ENCODE assay signal across 24 mouse cellular contexts in the genomic region with DNA sequence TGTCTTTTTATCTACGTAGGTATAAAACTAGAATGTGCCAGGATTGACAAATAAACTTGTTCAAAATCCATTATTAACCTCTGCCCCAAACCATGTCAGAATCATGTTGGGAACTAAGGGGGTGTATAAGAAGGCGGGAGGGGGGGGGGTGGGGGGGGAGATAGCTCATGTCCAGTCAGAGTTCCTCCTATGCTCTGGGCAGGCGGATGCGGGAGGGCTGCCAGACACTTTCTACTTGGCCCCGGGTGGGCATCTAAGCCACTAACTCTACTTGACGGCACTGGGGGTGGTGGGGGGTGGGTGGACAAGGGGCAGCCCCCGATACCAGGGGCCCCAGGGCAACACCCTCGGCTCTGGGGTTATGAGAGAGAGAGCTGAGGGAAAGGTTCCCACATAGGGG. TPM values are rescaled to one million over a fixed set of nuclear protein-coding genes. Genes with fewer than 3 reads are reported as not detected.
A peak's percentile ranks its signal among the peaks of the same experiment; 100 is the strongest.
DNase-seq lines count a peak whose midpoint lies in the region; ATAC-seq lines count a peak whose summit lies in the region.
"Had no signal": no experiment of that assay in that cellular context is flagged by ENCODE, and none has a peak within 500 bp of the region (broad histone marks: within the 10 kb centered on the region; RNA-seq: fewer than 3 reads in every experiment).

No protein-coding gene starts in this region.

- H3K4me3 ChIP-seq in neural tube, embryonic 13.5 days, result no peak overlapping the region
- H3K4me3 ChIP-seq in neural tube, embryonic 15.5 days (replicated peaks), result no peak overlapping the region
- H3K4me3 ChIP-seq: embryonic facial prominence, embryonic 10.5 days; embryonic facial prominence, embryonic 12.5 days; forebrain, embryonic 13.5 days; forebrain, embryonic 15.5 days had no signal

- H3K4me1 ChIP-seq in neural tube, embryonic 13.5 days (replicated peaks), result no peaks in the 10 kb centered on the region
- no peaks in the 10 kb centered on the region for H3K4me1 ChIP-seq in neural tube, embryonic 15.5 days
- H3K4me1 ChIP-seq: embryonic facial prominence, embryonic 10.5 days; embryonic facial prominence, embryonic 12.5 days; forebrain, embryonic 13.5 days; forebrain, embryonic 15.5 days had no signal

- WGBS in neural tube, embryonic 13.5 days, result 80% methylated on average over 8 of the region's 8 CpGs
- WGBS in neural tube, embryonic 15.5 days, result 67% methylated on average over 8 of the region's 8 CpGs

- H3K36me3 ChIP-seq in neural tube, embryonic 13.5 days, result no peaks in the 10 kb centered on the region
- H3K36me3 ChIP-seq in neural tube, embryonic 15.5 days, result no peaks in the 10 kb centered on the region
- H3K36me3 ChIP-seq: embryonic facial prominence, embryonic 10.5 days; embryonic facial prominence, embryonic 12.5 days; forebrain, embryonic 15.5 days had no signal

- no peaks in the 10 kb centered on the region for H3K27me3 ChIP-seq in neural tube, embryonic 13.5 days
- no peaks in the 10 kb centered on the region for H3K27me3 ChIP-seq in neural tube, embryonic 15.5 days (replicated peaks)
- H3K27me3 ChIP-seq: embryonic facial prominence, embryonic 12.5 days; forebrain, embryonic 13.5 days; forebrain, embryonic 15.5 days; Patski had no signal

- ATAC-seq in neural tube, embryonic 13.5 days (ENCODE audit: low read depth), result 0 out of 2 replicates have a peak, but pooled peaks have one; percentile 23
- peak; percentile 61; the same call in 1 of the 2 replicates for ATAC-seq in neural tube, embryonic 15.5 days (ENCODE audit: low FRiP score)
- ATAC-seq: activated CD4-positive, CD25-positive, alpha-beta regulatory T cell, adult 4 months; forebrain, embryonic 13.5 days; forebrain, embryonic 15.5 days; forebrain, postnatal 0 days; Patski had no signal

- no peak overlapping the region for H3K4me2 ChIP-seq in neural tube, embryonic 13.5 days
- H3K4me2 ChIP-seq in neural tube, embryonic 15.5 days, result no peak overlapping the region
- H3K4me2 ChIP-seq: embryonic facial prominence, embryonic 12.5 days; forebrain, embryonic 13.5 days; forebrain, embryonic 15.5 days had no signal

- no peak for DNase-seq in neural tube, embryonic 10.5 days (ENCODE audit: extremely low spot score, low spot score)
- DNase-seq in NIH3T3 (ENCODE audit: low read depth), result peak; percentile 56
- no peak for DNase-seq in liver
- DNase-seq: adrenal gland, adult 8-10 months; adrenal gland, postnatal 14 days; adrenal gland, postnatal 36 days; cerebellum, adult 11-12 months; cerebellum, adult 2 months; cerebellum, adult 9-10 months; cerebellum, postnatal 10 days; cerebellum, postnatal 25 days; forebrain, postnatal 0 days had no signal

- H3K9ac ChIP-seq in neural tube, embryonic 13.5 days, result no peak overlapping the region
- no peak overlapping the region for H3K9ac ChIP-seq in neural tube, embryonic 15.5 days (replicated peaks)
- H3K9ac ChIP-seq: embryonic facial prominence, embryonic 12.5 days; forebrain, embryonic 13.5 days; forebrain, embryonic 15.5 days; forebrain, postnatal 0 days had no signal

- no peak overlapping the region for H3K27ac ChIP-seq in neural tube, embryonic 13.5 days (replicated peaks)
- H3K27ac ChIP-seq in neural tube, embryonic 15.5 days (replicated peaks), result no peak overlapping the region
- H3K27ac ChIP-seq: embryonic facial prominence, embryonic 10.5 days; embryonic facial prominence, embryonic 12.5 days; forebrain, embryonic 13.5 days; forebrain, embryonic 15.5 days had no signal

- no peaks in the 10 kb centered on the region for H3K9me3 ChIP-seq in neural tube, embryonic 13.5 days
- no peaks in the 10 kb centered on the region for H3K9me3 ChIP-seq in neural tube, embryonic 15.5 days (replicated peaks)
- H3K9me3 ChIP-seq: embryonic facial prominence, embryonic 10.5 days; embryonic facial prominence, embryonic 12.5 days; forebrain, embryonic 13.5 days; forebrain, embryonic 15.5 days had no signal

RNA-seq across cellular contexts. Expression of gene 4930486L24Rik, which starts 21.1 kb away (rescaled TPM):
- polyA plus RNA-seq in neural tube, embryonic 13.5 days (2015; fragmentation: Nextera tagmentation; extraction: Ambion mirVana), result not detected in 2 replicates
- not detected in 2 replicates for polyA plus RNA-seq in neural tube, embryonic 15.5 days (2015; fragmentation: Nextera tagmentation; extraction: Ambion mirVana)
- polyA plus RNA-seq: embryonic facial prominence, embryonic 12.5 days; embryonic facial prominence, embryonic 14.5 days; forebrain, embryonic 11.5 days; forebrain, embryonic 13.5 days; forebrain, postnatal 0 days had no signal

RNA-seq across cellular contexts. Expression of gene Ctsll3, which starts 40.5 kb away (rescaled TPM):
- polyA plus RNA-seq in neural tube, embryonic 13.5 days (2015; fragmentation: Nextera tagmentation; extraction: Ambion mirVana), result not detected in 2 replicates
- not detected in 2 replicates for polyA plus RNA-seq in neural tube, embryonic 15.5 days (2015; fragmentation: Nextera tagmentation; extraction: Ambion mirVana)
- polyA plus RNA-seq: activated CD4-positive, CD25-positive, alpha-beta regulatory T cell, adult 4 months; C2C12; cerebellum, adult 2 months; cortical plate, adult 2 months; embryonic facial prominence, embryonic 10.5 days; embryonic facial prominence, embryonic 12.5 days; forebrain, embryonic 11.5 days; forebrain, embryonic 13.5 days; forebrain, embryonic 15.5 days; forebrain, postnatal 0 days; Patski had no signal

RNA-seq across cellular contexts. Expression of gene Gm49392, which starts 53.5 kb away (rescaled TPM):
- 0.14 TPM in 1 of 2 replicates, not detected in the other for polyA plus RNA-seq in neural tube, embryonic 13.5 days (2015; fragmentation: Nextera tagmentation; extraction: Ambion mirVana)
- polyA plus RNA-seq in neural tube, embryonic 15.5 days (2015; fragmentation: Nextera tagmentation; extraction: Ambion mirVana), result 0.32 TPM in 1 of 2 replicates, not detected in the other
- polyA plus RNA-seq: cerebellum, adult 2 months; embryonic facial prominence, embryonic 10.5 days; embryonic facial prominence, embryonic 12.5 days; forebrain, embryonic 11.5 days; forebrain, embryonic 13.5 days; forebrain, embryonic 15.5 days; forebrain, postnatal 0 days; Patski had no signal

RNA-seq across cellular contexts. Expression of gene Ctla2b, which starts 54.1 kb away (rescaled TPM):
- polyA plus RNA-seq in neural tube, embryonic 13.5 days (2015; fragmentation: Nextera tagmentation; extraction: Ambion mirVana), result 1.0 and 2.9 TPM in 2 replicates
- polyA plus RNA-seq in neural tube, embryonic 15.5 days (2015; fragmentation: Nextera tagmentation; extraction: Ambion mirVana), result 1.2 and 1.8 TPM in 2 replicates

RNA-seq across cellular contexts. Expression of gene BC051665, which starts 57.0 kb away (rescaled TPM):
- polyA plus RNA-seq in neural tube, embryonic 13.5 days (2015; fragmentation: Nextera tagmentation; extraction: Ambion mirVana), result not detected in 2 replicates
- polyA plus RNA-seq in neural tube, embryonic 15.5 days (2015; fragmentation: Nextera tagmentation; extraction: Ambion mirVana), result not detected in 2 replicates
- polyA plus RNA-seq: activated CD4-positive, CD25-positive, alpha-beta regulatory T cell, adult 4 months; C2C12; cerebellum, adult 2 months; cortical plate, adult 2 months; embryonic facial prominence, embryonic 10.5 days; embryonic facial prominence, embryonic 12.5 days; embryonic facial prominence, embryonic 14.5 days; forebrain, embryonic 11.5 days; forebrain, embryonic 13.5 days; forebrain, embryonic 15.5 days; forebrain, postnatal 0 days; Patski had no signal
